Mouse (Mus musculus) CD4-positive helper T cell, adult 2 months (primary cell): ENCODE results near the gene Pmvk.
"Not testable (repeated sequence)": the region's sequence is repeated elsewhere in the genome, so short reads cannot be mapped to it uniquely, and the experiment has no call there.

Source experiments
- DNase-seq: peaks from one replicate; pipeline ENCODE4 v3.0.0-alpha.2; 2012; ENCODE audit warnings: low read depth, missing footprints, low spot score

Pmvk gene

GRCm38 (mm10) chr3:89429021-89429420 lies 25.3 kb upstream of the Pmvk start:
- DNase-seq = not testable (repeated sequence)

- peak; percentile 97 for DNase-seq
These were observed 23.9 kb upstream of the Pmvk start, which contains the start of gene Pygo2 for GRCm38 (mm10) chr3:89430171-89431159. TSS of gene Pygo2 (plus strand) at chr3:89430214.

DNA sequence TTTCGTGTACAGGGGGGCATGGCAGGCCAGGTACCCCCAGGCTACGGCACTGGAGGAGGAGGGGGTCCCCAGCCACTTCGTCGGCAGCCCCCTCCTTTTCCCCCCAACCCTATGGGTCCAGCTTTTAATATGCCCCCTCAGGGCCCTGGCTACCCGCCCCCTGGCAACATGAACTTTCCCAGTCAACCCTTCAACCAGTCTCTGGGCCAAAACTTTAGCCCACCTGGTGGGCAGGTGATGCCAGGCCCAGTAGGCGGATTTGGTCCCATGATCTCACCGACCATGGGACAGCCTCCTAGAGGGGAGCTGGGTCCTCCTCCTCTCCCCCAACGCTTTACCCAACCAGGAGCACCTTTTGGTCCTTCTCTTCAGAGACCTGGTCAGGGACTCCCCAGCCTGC lies 21.7 kb upstream of the Pmvk start:
- DNase-seq = no peak

GRCm38 (mm10) chr3:89434532-89434931 lies 19.8 kb upstream of the Pmvk start:
- no peak for DNase-seq

DNA sequence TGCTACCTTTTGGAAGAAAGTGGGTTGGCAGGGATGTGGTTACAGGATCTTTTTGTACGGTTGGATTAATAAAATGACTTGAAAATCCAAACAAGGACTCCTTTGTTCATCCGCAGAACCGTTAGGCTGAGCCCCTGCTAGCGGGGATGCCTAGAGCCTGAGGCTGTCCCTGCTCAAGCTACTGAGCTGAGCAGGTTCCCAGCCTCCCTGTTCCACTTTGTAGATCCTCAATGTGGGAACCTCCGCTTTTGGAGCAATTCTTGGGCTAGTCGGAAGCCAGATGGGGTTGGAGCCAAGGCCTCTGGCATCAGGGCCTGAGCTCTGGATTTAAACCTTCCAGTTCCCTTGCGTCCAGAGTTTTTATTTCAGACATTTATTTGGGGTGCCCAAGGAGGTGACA lies 19.3 kb upstream of the Pmvk start:
- DNase-seq = no peak

- peak; percentile 89 for DNase-seq
These were observed 17.9 kb upstream of the Pmvk start, which contains the start of gene Pbxip1 for GRCm38 (mm10) chr3:89436176-89437113. TSS of gene Pbxip1 (plus strand) at chr3:89436706.

DNA sequence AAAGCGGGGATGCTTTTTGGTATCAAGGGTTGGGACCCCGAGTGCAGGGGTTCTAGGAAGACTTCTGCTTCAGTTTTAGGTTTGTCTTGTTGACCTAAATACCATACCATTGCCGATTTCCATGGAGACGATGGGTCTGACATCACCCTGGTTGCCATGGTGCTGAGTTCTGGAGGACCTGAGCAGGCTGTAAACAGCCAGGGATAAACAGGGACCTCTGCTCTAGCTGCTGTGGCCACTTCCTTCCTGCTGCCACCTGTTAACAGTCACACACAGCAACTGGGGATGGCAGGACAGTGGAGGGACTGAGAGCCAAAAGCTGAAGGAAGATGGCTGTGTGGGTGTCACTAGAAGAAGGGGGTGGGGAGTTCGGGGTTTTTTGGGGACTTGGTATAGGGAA lies 17.1 kb upstream of the Pmvk start:
- DNase-seq = peak; percentile 84

DNA sequence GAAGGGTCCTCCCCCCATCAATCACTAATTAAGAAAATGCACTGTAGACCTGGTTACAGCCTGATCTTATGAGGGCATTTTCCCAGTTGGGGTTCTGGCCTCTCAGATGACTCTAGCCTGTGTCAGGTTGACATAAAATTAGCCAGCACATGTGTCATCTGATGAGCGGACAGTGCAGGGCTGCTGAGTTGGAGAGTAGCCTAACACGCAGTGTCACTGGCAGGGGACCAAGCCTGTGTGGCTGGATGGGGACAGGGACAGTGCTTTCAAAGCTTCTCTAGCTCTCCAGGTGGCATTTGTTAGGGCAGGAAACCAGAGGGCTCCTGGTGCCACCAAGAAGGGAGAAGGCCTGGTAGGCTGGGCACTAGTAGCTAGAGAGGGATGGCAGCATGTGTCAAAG lies 13.7 kb upstream of the Pmvk start:
- no peak for DNase-seq

GRCm38 (mm10) chr3:89448720-89449537 lies 5.4 kb upstream of the Pmvk start:
- DNase-seq = peak; percentile 44

DNA sequence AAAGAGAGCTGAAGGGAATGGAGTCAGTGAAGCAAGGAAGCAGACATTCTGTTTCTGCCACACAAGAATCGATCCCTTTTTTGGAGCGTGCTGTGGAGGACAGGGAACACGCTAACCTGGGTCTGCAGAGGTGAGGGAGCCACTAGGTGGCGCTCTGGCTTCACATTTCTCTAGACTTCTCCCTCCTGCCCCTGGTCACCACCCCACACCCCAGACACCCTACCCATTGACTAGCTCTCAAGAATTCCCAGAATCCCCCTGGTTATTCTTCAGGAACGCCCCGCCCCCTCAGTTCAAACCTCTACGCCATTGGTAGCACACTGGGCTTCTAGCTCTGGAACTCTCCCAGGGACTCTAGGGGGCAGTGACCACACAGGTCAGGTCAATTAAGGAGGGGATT lies 4.8 kb upstream of the Pmvk start:
- DNase-seq = peak; percentile 72

- DNase-seq = no peak
These were observed 2.4 kb upstream of the Pmvk start for GRCm38 (mm10) chr3:89451916-89452315.

DNA sequence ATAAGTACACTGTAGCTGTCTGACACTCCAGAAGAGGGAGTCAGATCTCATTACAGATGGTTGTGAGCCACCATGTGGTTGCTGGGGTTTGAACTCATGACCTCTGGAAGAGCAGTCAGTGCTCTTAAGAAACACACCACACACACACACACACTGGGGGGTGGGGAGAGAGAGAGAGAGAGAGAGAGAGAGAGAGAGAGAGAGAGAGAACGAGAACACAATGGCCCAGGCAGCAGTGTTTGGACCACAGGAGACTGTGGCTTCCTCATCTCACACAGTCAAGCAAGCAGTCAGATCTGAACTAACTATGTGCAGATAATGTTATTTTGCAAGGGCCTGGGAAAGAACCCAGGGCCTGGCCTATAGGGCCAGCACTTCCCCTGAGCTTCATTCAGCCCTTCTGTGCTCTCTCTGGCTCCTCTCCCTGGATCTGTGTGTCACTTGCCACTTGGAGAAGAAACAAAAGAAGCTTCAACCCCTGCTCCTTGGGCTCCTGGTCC lies 1.5 kb downstream of the Pmvk start:
- no peak for DNase-seq

DNA sequence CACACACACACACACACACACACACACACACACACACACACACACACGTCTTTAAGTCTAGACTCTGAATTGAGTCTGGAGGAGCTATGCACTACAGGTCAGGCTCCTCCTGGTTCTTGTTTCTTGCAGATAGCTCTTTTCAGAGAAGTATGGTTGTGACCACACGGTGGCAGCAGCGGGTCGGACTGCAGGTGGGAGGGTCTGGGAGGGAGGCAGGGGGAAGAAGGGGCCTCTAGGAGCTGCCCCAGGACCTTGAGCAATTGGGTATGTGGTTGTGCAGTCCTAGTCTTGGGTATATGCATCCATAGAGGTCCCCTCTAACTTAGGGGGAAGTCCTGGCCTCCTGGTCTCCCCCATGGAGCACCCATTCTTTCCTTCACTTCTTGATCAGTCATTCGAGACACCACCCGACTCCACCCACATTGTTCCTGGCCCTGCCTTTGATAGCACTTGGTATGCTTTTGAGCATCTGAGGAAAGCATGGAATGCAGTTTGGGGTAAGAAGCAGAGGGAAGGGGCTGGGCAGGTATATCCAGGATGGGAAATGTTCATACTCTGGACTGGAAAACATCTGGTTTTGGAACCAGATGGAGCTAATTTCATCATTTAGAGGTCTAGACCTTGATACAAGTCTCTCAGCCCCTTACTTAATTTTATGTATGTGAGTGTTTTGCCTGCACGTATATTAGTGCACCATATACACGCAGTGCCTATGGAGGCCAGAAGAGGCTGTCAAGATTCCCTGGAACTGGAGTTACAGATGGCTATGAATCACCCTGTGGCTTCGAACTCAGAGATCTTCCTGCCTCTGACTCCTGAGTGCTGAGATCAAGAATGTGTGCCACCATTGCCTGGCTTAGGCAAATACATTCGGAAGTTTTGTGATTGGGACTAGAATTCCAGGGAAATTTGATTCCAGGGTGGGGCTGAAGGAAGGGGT lies 2.7 kb downstream of the Pmvk start:
- peak; percentile 86 for DNase-seq

GRCm38 (mm10) chr3:89458372-89458964 lies 4.1 kb downstream of the Pmvk start:
- no peak for DNase-seq

- DNase-seq = peak; percentile 95
These were observed 4.8 kb downstream of the Pmvk start for GRCm38 (mm10) chr3:89458965-89459807.

DNA sequence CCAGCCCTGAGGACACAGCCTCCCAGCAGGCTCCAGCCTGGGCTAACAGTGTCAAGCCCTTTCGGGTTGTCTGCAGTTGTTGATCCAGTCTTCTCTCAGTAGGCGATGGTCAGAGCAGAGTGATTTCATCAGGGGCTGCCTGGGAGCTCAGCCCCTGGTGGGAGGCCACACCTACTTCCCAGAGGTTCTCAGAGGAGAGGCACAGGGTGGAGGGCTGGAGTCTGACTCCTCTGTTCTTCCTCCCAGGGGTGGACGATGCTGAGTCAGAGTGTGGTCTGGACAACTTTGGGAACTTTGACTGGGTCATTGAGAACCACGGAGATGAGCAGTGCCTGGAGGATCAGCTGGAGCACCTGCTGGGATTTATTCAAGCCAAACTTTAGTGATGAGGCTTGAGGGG lies 13.9 kb downstream of the Pmvk start:
- no peak for DNase-seq

GRCm38 (mm10) chr3:89472280-89472679 lies 17.9 kb downstream of the Pmvk start:
- no peak for DNase-seq

DNA sequence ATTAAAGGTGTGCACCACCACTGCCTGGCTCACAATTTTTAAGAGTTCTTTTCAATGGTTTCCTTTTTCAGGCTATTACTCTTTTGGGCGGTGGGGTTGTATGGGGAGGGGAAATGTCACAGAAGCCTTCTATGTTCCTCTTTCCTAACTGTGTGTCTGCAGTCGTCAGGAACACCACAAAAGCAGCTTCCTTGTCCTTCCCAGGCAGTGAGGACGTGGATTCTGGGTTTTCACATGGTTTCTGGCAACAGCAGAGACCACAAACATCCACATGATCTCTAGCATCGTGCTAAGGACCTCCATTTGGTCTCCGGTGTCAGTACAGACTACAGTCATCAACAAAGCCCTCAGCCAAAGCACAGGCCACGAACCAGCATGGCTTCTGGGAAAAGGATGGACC lies 19.5 kb downstream of the Pmvk start:
- DNase-seq = no peak

GRCm38 (mm10) chr3:89479055-89479454 lies 24.7 kb downstream of the Pmvk start:
- DNase-seq = no peak
